Mouse (Mus musculus) liver, postnatal 0 days (tissue): ENCODE data around the gene Shc3. TPM values are rescaled to one million over a fixed set of nuclear protein-coding genes. Genes with fewer than 3 reads are reported as not detected.
A peak's percentile ranks its signal among the peaks of the same experiment; 100 is the strongest.

Source experiments
- ATAC-seq: fragments of 200-750 bp; cut with Nextera tagmentation; 2 replicates; pipeline ENCODE4 v1.8.0; 2017; ENCODE audit warnings: mild to moderate bottlenecking, moderate library complexity
- DNase-seq: peaks from one replicate; pipeline ENCODE4 v3.0.0-alpha.2; 2016
- H3K27ac ChIP-seq: fragments of 300-500 bp; sonication (generic); 2 replicates; pipeline ENCODE4 v1.5.1; 2014; ENCODE audit warnings: antibody characterized with exemption, moderate library complexity, mild to moderate bottlenecking, low read depth
- H3K27me3 ChIP-seq: fragments of 300-500 bp; sonication (generic); 2 replicates; pipeline ENCODE4 v1.6.1; 2014; ENCODE audit warnings: low read length, control low read depth, mixed read lengths; ENCODE audit not compliant: insufficient read depth
- H3K36me3 ChIP-seq: fragments of 300-500 bp; sonication (generic); replicated peaks from 2 replicates; pipeline ENCODE4 v1.6.1; 2014; ENCODE audit warnings: mild to moderate bottlenecking, control low read depth, low read length, moderate library complexity, mixed read lengths; ENCODE audit not compliant: insufficient read depth
- H3K4me1 ChIP-seq: fragments of 300-500 bp; sonication (generic); 2 replicates; pipeline ENCODE4 v1.6.1; 2014; ENCODE audit warnings: antibody characterized with exemption, mild to moderate bottlenecking, control low read depth; ENCODE audit not compliant: insufficient read depth
- H3K4me2 ChIP-seq: fragments of 300-500 bp; sonication (generic); 2 replicates; pipeline ENCODE4 v1.6.1; 2014; ENCODE audit warnings: low read depth, mild to moderate bottlenecking, low read length, moderate library complexity, mixed read lengths
- H3K4me3 ChIP-seq: fragments of 300-500 bp; sonication (generic); 2 replicates; pipeline ENCODE4 v1.5.1; 2014; ENCODE audit warnings: low read depth, low read length
- H3K9ac ChIP-seq: fragments of 300-500 bp; sonication (generic); replicated peaks from 2 replicates; pipeline ENCODE4 v1.6.1; 2014; ENCODE audit warnings: mild to moderate bottlenecking, moderate library complexity
- H3K9me3 ChIP-seq: fragments of 300-500 bp; sonication (generic); 2 replicates; pipeline ENCODE4 v1.6.1; 2016; ENCODE audit warnings: mild to moderate bottlenecking, control low read depth, low read length, mixed read lengths
- CTCF ChIP-seq: sonication (generic); IDR thresholded peaks from 2 replicates; pipeline ENCODE4 v1.5.1; 2016; ENCODE audit warnings: antibody characterized with exemption, low read depth
- EP300 ChIP-seq: IDR thresholded peaks from 2 replicates; pipeline ENCODE4 v1.6.1; 2016; ENCODE audit warnings: antibody characterized with exemption, low read depth, mild to moderate bottlenecking
- WGBS: fragments of 180-500 bp; shearing (Covaris S2); extraction: QIAGEN DNeasy Blood & Tissue Kit; methylation state at CpG from one replicate; pipeline ENCODE4 v1.1.7; 2014; ENCODE audit not compliant: insufficient replicate concordance; 5-methylcytosine and 5-hydroxymethylcytosine counted together
- polyA plus RNA-seq: library from polyadenylated mRNA; unstranded; fragments of >200 nt; fragmentation: Nextera tagmentation; extraction: Ambion mirVana; gene quantifications from 2 replicates; pipeline ENCODE4 v1.2.1, GENCODE M21; 2015

Shc3 gene
- polyA plus RNA-seq, 1 experiment from 2014 or later: 0.07 TPM

GRCm38 (mm10) chr13:51411696-51412430 lies 157.4 kb downstream of the Shc3 start:
- H3K4me2 ChIP-seq: no peak overlapping the region
- 60% methylated on average over 12 of the region's 12 CpGs for WGBS
- H3K9ac ChIP-seq: no peak overlapping the region
- no peaks in the 10 kb centered on the region for H3K36me3 ChIP-seq
- peaks cover 25% of the 10 kb centered on the region for H3K27me3 ChIP-seq
- no peaks in the 10 kb centered on the region; the same call in 1 of the 2 replicates for H3K4me1 ChIP-seq
- no peak for TF ChIP-seq EP300
- no peak for TF ChIP-seq CTCF
- H3K9me3 ChIP-seq: no peaks in the 10 kb centered on the region
- DNase-seq (no peak), ATAC-seq (no peak)
- no peak overlapping the region for H3K4me3 ChIP-seq
- no peak overlapping the region for H3K27ac ChIP-seq

- 0 out of 2 replicates have a peak, but pooled peaks have one; percentile 29 for TF ChIP-seq EP300
- TF ChIP-seq CTCF: no peak
- Histone ChIP-seq H3K36me3 (no peaks in the 10 kb centered on the region), H3K9me3 (no peaks in the 10 kb centered on the region), H3K9ac (no peak overlapping the region), H3K4me1 (no peaks in the 10 kb centered on the region; the same call in 1 of the 2 replicates), H3K4me2 (no peak overlapping the region), H3K4me3 (no peak overlapping the region), H3K27ac (no peak overlapping the region), H3K27me3 (peaks cover 25% of the 10 kb centered on the region)
- DNase-seq (no peak), ATAC-seq (no peak)
- 64% methylated on average over 9 of the region's 9 CpGs for WGBS
Observed at GRCm38 (mm10) chr13:51411243-51411642, 158.0 kb downstream of the Shc3 start.

- no peak overlapping the region for H3K4me3 ChIP-seq
- WGBS: 64% methylated on average over 6 of the region's 6 CpGs
Observed at GRCm38 (mm10) chr13:51409936-51410481, 159.2 kb downstream of the Shc3 start.

DNA sequence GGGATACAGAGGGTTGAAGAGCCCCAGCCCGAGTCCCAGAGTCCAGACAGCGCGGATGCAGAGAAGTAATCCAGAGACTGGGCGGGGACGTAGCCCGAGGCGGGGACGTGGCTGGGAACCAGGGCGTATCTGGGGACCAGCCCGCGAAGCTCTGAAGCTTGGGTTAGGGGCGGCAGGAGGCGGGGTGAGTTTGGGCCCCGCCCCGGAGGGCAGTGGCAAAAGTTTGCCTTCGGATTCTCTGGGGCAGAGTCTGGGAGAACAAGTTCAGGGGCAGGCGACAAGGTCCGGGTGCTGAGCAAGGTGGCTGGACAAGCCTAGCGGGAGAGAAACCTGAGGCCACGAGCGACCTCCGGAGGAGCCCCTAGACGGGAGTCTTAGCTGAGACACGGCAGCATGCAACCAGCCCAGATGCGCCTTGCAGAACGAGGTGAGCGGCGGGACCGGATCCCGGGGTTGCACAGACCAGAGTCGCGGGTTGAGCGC lies 160.7 kb downstream of the Shc3 start, which contains the start of gene S1pr3:
TSS of gene S1pr3 (plus strand) at position 121 of the 483 bp plus-strand sequence.
- WGBS: under 1% methylated on average over 33 of the region's 33 CpGs

More at GRCm38 (mm10) chr13:51409936-51410481, 159.2 kb downstream of the Shc3 start:
- Histone ChIP-seq H3K4me1 (no peaks in the 10 kb centered on the region; the same call in 1 of the 2 replicates), H3K27me3 (peaks cover 25% of the 10 kb centered on the region), H3K36me3 (no peaks in the 10 kb centered on the region), H3K9ac (no peak overlapping the region), H3K4me2 (0 out of 2 replicates have a peak overlapping the region, but pooled peaks have one; percentile 13), H3K27ac (no peak overlapping the region), H3K9me3 (no peaks in the 10 kb centered on the region)
- TF ChIP-seq CTCF (no peak), EP300 (no peak)
- ATAC-seq (no peak), DNase-seq (no peak)

GRCm38 (mm10) chr13:51407541-51408217 lies 161.5 kb downstream of the Shc3 start:
- Histone ChIP-seq H3K27me3 (peaks cover 25% of the 10 kb centered on the region), H3K9me3 (no peaks in the 10 kb centered on the region), H3K36me3 (no peaks in the 10 kb centered on the region), H3K9ac (no peak overlapping the region), H3K4me2 (no peak overlapping the region), H3K27ac (no peak overlapping the region), H3K4me3 (no peak overlapping the region), H3K4me1 (no peaks in the 10 kb centered on the region; the same call in 1 of the 2 replicates)
- DNase-seq: no peak
- 20% methylated on average over 13 of the region's 13 CpGs for WGBS
- no peak for ATAC-seq
- no peak for TF ChIP-seq CTCF
- TF ChIP-seq EP300: no peak

More for the DNA sequence above, 160.7 kb downstream of the Shc3 start, which contains the start of gene S1pr3:
- Histone ChIP-seq H3K9me3 (no peaks in the 10 kb centered on the region), H3K4me1 (no peaks in the 10 kb centered on the region; the same call in 1 of the 2 replicates), H3K4me2 (peak within 1 kb of the TSS; percentile 67), H3K9ac (peak within 1 kb of the TSS; percentile 58; the same call in 1 of the 2 replicates), H3K27ac (no peak within 1 kb of the TSS), H3K4me3 (peak within 1 kb of the TSS; percentile 42), H3K27me3 (peaks cover 25% of the 10 kb centered on the region), H3K36me3 (no peaks in the 10 kb centered on the region)
- no peak for ATAC-seq
- no peak for TF ChIP-seq CTCF
- TF ChIP-seq EP300: no peak
- peak; percentile 29 for DNase-seq
